In genomic region chr12:85485890-85486765, GRCm38 (mm10) we compare ENCODE assay signal across 8 mouse cellular contexts. TPM values are rescaled to one million over a fixed set of nuclear protein-coding genes. Genes with fewer than 3 reads are reported as not detected.
DNase-seq lines count a peak whose midpoint lies in the region; ATAC-seq and TF ChIP-seq lines count a peak whose summit lies in the region.

No protein-coding gene starts in this region.

- H3K27me3 ChIP-seq in megakaryocyte, embryonic 14.5 days (replicated peaks) = peaks cover 50% of the 10 kb centered on the region

- peak overlapping the region; percentile 80 for H3K27ac ChIP-seq in cortical plate, adult 2 months (ENCODE audit: insufficient read depth, low read length)

- H3K36me3 ChIP-seq in megakaryocyte, embryonic 14.5 days (replicated peaks; ENCODE audit: low read length) = no peaks in the 10 kb centered on the region

- H3K4me1 ChIP-seq in cortical plate, adult 2 months (ENCODE audit: control insufficient read depth, insufficient read depth, low read length) = no peaks in the 10 kb centered on the region
- peaks cover 30% of the 10 kb centered on the region for H3K4me1 ChIP-seq in megakaryocyte, embryonic 14.5 days

- peak; percentile 95 for DNase-seq in adipocyte (ENCODE audit: low spot score)
- DNase-seq in gastrocnemius, postnatal 10 days = peak; percentile 99
- peak; percentile 81 to 92 for DNase-seq in left cerebral cortex, adult 9 months (ENCODE audit: low spot score in 2 of 2)
- peak; percentile 92 to 93 for DNase-seq in right cerebral cortex, adult 2 months (ENCODE audit: low spot score in 2 of 2)
- DNase-seq in urinary bladder, postnatal 14 days (ENCODE audit: low spot score) = peak; percentile 97

- no peaks in the 10 kb centered on the region for H3K9me3 ChIP-seq in megakaryocyte, embryonic 14.5 days

- H3K4me3 ChIP-seq in cortical plate, adult 2 months (ENCODE audit: insufficient read depth, low read length) = peak overlapping the region; percentile 59
- peak overlapping the region; percentile 97 for H3K4me3 ChIP-seq in megakaryocyte, embryonic 14.5 days (replicated peaks)

- peak; percentile 92 for ATAC-seq in inflammation-experienced regulatory T-cells, adult 6 months

- TF ChIP-seq POLR2A in cortical plate, adult 2 months (IDR thresholded peaks at IDR 0.05; ENCODE audit: extremely low read depth, insufficient read depth, low read length) = 0 out of 2 replicates have a peak, but pooled peaks have one; percentile 50

- TF ChIP-seq CTCF in cortical plate, adult 2 months (IDR thresholded peaks at IDR 0.05; ENCODE audit: extremely low read depth, insufficient read depth, low read length) = no peak

RNA-seq across cellular contexts. Expression of gene Fos, which starts 12.4 kb away (rescaled TPM):
- 24.3 and 41.8 TPM in 2 replicates for polyA plus RNA-seq in cortical plate, adult 2 months (2012; rRNA removed)
- 10 to 100 TPM in 1 of 2 experiments, 1 to 10 TPM in 1; 4.3 to 15.2 TPM for total RNA-seq in gastrocnemius, postnatal 10 days (2021)
- 10 to 100 TPM; 11.0 to 84.6 (median 15.2) TPM for polyA plus RNA-seq in inflammation-experienced regulatory T-cells, adult 6 months (2017; shearing (Covaris generic))
- 57.8 and 223 TPM in 2 replicates for polyA plus RNA-seq in megakaryocyte, embryonic 14.5 days (2012; ENCODE audit: insufficient read depth, low replicate concordance)

Comparison
In these comparisons a context has a peak if more than half of its experiments do, and no peak if none do; other contexts are left out.
1. Peak in every context shown above with its lines: DNase-seq, ATAC-seq, H3K4me3 ChIP-seq and H3K27ac ChIP-seq.